Mouse (Mus musculus) heart, adult 2 months (tissue): Measurements from ENCODE around the gene Cenpm. TPM values are rescaled to one million over a fixed set of nuclear protein-coding genes. Genes with fewer than 3 reads are reported as not detected.

Source experiments
- DNase-seq, 2 experiments: peaks; one replicate each; pipeline ENCODE4 v3.0.0; 2021
- H3K27ac ChIP-seq: fragments of 200-600 bp; 2 replicates; pipeline ENCODE4 v1.8.1; 2022
- H3K27me3 ChIP-seq: fragments of 200-500 bp; 2 replicates; pipeline ENCODE4 v1.6.1; 2012; ENCODE audit warnings: mild to moderate bottlenecking, low read length, inconsistent platforms, mixed read lengths; ENCODE audit not compliant: control insufficient read depth, insufficient read depth
- H3K36me3 ChIP-seq: fragments of 200-500 bp; 2 replicates; pipeline ENCODE4 v1.6.1; 2012; ENCODE audit warnings: low read length, inconsistent platforms; ENCODE audit not compliant: control insufficient read depth, insufficient read depth
- H3K4me1 ChIP-seq: fragments of 200-500 bp; 2 replicates; pipeline ENCODE4 v1.6.1; 2011; ENCODE audit warnings: low read length; ENCODE audit not compliant: control insufficient read depth, insufficient read depth
- H3K4me3 ChIP-seq: fragments of 200-600 bp; 2 replicates; pipeline ENCODE4 v1.8.1; 2022
- H3K79me2 ChIP-seq: fragments of 200-500 bp; replicated peaks from 2 replicates; pipeline ENCODE4 v1.6.1; 2012; ENCODE audit warnings: mild to moderate bottlenecking, inconsistent platforms, low read length, moderate library complexity, mixed read lengths; ENCODE audit not compliant: control insufficient read depth, insufficient read depth
- H3K9ac ChIP-seq: fragments of 200-500 bp; 2 replicates; pipeline ENCODE4 v1.6.1; 2012; ENCODE audit warnings: low read depth, mild to moderate bottlenecking, control low read depth, inconsistent platforms, low read length, mixed read lengths
- CTCF ChIP-seq: fragments of 200-600 bp; IDR thresholded peaks from 2 replicates; pipeline ENCODE4 v1.8.1; 2022; ENCODE audit warnings: antibody characterized with exemption, mild to moderate bottlenecking, moderate library complexity
- EP300 ChIP-seq: fragments of 200-500 bp; IDR thresholded peaks from 2 replicates; pipeline ENCODE4 v1.6.1; 2011; ENCODE audit warnings: low read depth, low read length, control low read depth; ENCODE audit not compliant: insufficient read depth
- POLR2A ChIP-seq: fragments of 200-500 bp; IDR thresholded peaks from 2 replicates; pipeline ENCODE4 v1.6.1; 2011; ENCODE audit warnings: mild to moderate bottlenecking, low read depth, low read length, control low read depth; ENCODE audit not compliant: insufficient read depth
- WGBS: fragments of 180-500 bp; shearing (Covaris S2); methylation state at CpG from one replicate; pipeline ENCODE4 v1.1.7; 2018; 5-methylcytosine and 5-hydroxymethylcytosine counted together
- intact Hi-C: fragments of 180-260 bp; cut with DNase I; formaldehyde crosslinking; loops from one replicate; pipeline ENCODE4 v1.15.1; 2025
- polyA plus RNA-seq: library from polyadenylated mRNA; depleted of rRNA; stranded (reverse); fragments of >200 nt; gene quantifications from 2 replicates; pipeline ENCODE4 v1.2.3, GENCODE M21; 2012
- total RNA-seq, 2 experiments: library from RNA; stranded (reverse); gene quantifications; 2 replicates each; pipeline ENCODE4 v1.2.3; 2021

Gene Cenpm
- total and polyA plus RNA-seq, 3 experiments = 0.39 to 1.7 (median 0.42) TPM

- intact Hi-C loops = no loop called here
- no peaks in the 10 kb centered on the region for H3K36me3 ChIP-seq
- H3K27ac ChIP-seq = no peak overlapping the region
- no peak overlapping the region for H3K9ac ChIP-seq
- TF ChIP-seq POLR2A = no peak
- TF ChIP-seq CTCF = no peak
- no peak for TF ChIP-seq EP300
- WGBS = 89% methylated on average over 12 of the region's 12 CpGs
- no peaks in the 10 kb centered on the region for H3K27me3 ChIP-seq
- no peak overlapping the region for H3K4me3 ChIP-seq
- H3K4me1 ChIP-seq = no peaks in the 10 kb centered on the region
- no peak for DNase-seq
- no peaks in the 10 kb centered on the region for H3K79me2 ChIP-seq
These were observed 45.0 kb downstream of the Cenpm start for GRCm38 (mm10) chr15:82199546-82199945.

- H3K36me3 ChIP-seq = no peaks in the 10 kb centered on the region
- no peak overlapping the region for H3K9ac ChIP-seq
- H3K27me3 ChIP-seq = no peaks in the 10 kb centered on the region
- intact Hi-C loops = no loop called here
- WGBS = 70% methylated on average over 7 of the region's 7 CpGs
- H3K4me1 ChIP-seq = no peaks in the 10 kb centered on the region
- no peak overlapping the region for H3K4me3 ChIP-seq
- no peaks in the 10 kb centered on the region for H3K79me2 ChIP-seq
- TF ChIP-seq CTCF (no peak), EP300 (no peak), POLR2A (no peak)
- H3K27ac ChIP-seq = no peak overlapping the region
- DNase-seq = no peak
These were observed 46.2 kb downstream of the Cenpm start for GRCm38 (mm10) chr15:82198342-82198741.

- Histone ChIP-seq H3K36me3 (no peaks in the 10 kb centered on the region), H3K79me2 (no peaks in the 10 kb centered on the region), H3K4me1 (no peaks in the 10 kb centered on the region), H3K27ac (no peak overlapping the region), H3K27me3 (no peaks in the 10 kb centered on the region), H3K4me3 (no peak overlapping the region), H3K9ac (no peak overlapping the region)
- WGBS = 91% methylated on average over 11 of the region's 11 CpGs
- intact Hi-C loops = no loop called here
- TF ChIP-seq EP300 = no peak
- no peak for TF ChIP-seq POLR2A
- no peak for TF ChIP-seq CTCF
- DNase-seq = no peak
These were observed 46.6 kb downstream of the Cenpm start for GRCm38 (mm10) chr15:82197937-82198336.

- no peak for DNase-seq
- H3K27me3 ChIP-seq = no peaks in the 10 kb centered on the region
- H3K79me2 ChIP-seq = no peaks in the 10 kb centered on the region
- H3K27ac ChIP-seq = no peak overlapping the region
- WGBS = 89% methylated on average over 10 of the region's 10 CpGs
- H3K4me1 ChIP-seq = no peaks in the 10 kb centered on the region
- no peak overlapping the region for H3K4me3 ChIP-seq
- no peak for TF ChIP-seq POLR2A
- no peak for TF ChIP-seq CTCF
- TF ChIP-seq EP300 = no peak
- H3K9ac ChIP-seq = no peak overlapping the region
- H3K36me3 ChIP-seq = no peaks in the 10 kb centered on the region
- intact Hi-C loops = no loop called here
These were observed 47.2 kb downstream of the Cenpm start for GRCm38 (mm10) chr15:82197246-82197750.

- no peaks in the 10 kb centered on the region for H3K36me3 ChIP-seq
- 90% methylated on average over 12 of the region's 12 CpGs for WGBS
- no peaks in the 10 kb centered on the region for H3K4me1 ChIP-seq
- no peaks in the 10 kb centered on the region for H3K27me3 ChIP-seq
- no peaks in the 10 kb centered on the region for H3K79me2 ChIP-seq
- H3K27ac ChIP-seq = no peak overlapping the region
- H3K9ac ChIP-seq = no peak overlapping the region
- intact Hi-C loops = no loop called here
- DNase-seq = no peak
- H3K4me3 ChIP-seq = no peak overlapping the region
- TF ChIP-seq POLR2A = no peak
- no peak for TF ChIP-seq CTCF
- TF ChIP-seq EP300 = no peak
These were observed 48.2 kb downstream of the Cenpm start for GRCm38 (mm10) chr15:82196300-82196699.

GRCm38 (mm10) chr15:82192617-82193016 is 51.9 kb downstream of the Cenpm start:
- Histone ChIP-seq H3K4me1 (no peaks in the 10 kb centered on the region), H3K27me3 (no peaks in the 10 kb centered on the region), H3K4me3 (no peak overlapping the region), H3K79me2 (no peaks in the 10 kb centered on the region), H3K9ac (no peak overlapping the region), H3K36me3 (no peaks in the 10 kb centered on the region), H3K27ac (no peak overlapping the region)
- intact Hi-C loops = no loop called here
- no peak for DNase-seq
- WGBS = 89% methylated on average over 8 of the region's 8 CpGs
- TF ChIP-seq POLR2A (no peak), CTCF (no peak), EP300 (no peak)
